Mouse (Mus musculus) midbrain, postnatal 0 days (tissue): ENCODE measurements at regions not wholly inside any gene's neighbourhood (a gene's known extent, or its start where the extent isn't known, plus 50 kb on each side); places are given as distances from the start of the nearest gene placed in this dataset.
A peak's percentile ranks its signal among the peaks of the same experiment; 100 is the strongest.

Experiments
- ATAC-seq: fragments of 200-750 bp; cut with Nextera tagmentation; 2 replicates; pipeline ENCODE4 v1.8.0; 2017; ENCODE audit warnings: moderate number of reproducible peaks, mild to moderate bottlenecking, moderate TSS enrichment, moderate library complexity; ENCODE audit not compliant: low FRiP score
- DNase-seq: peaks from one replicate; pipeline ENCODE4 v3.0.0-alpha.2; 2015; ENCODE audit warnings: low spot score
- H3K27ac ChIP-seq: fragments of 300-500 bp; sonication (generic); 2 replicates; pipeline ENCODE4 v1.5.1; 2014; ENCODE audit warnings: low read depth, mild to moderate bottlenecking, low read length, mixed read lengths
- H3K27me3 ChIP-seq: fragments of 300-500 bp; sonication (generic); 2 replicates; pipeline ENCODE4 v1.6.1; 2014; ENCODE audit warnings: low read length, control low read depth, mixed read lengths; ENCODE audit not compliant: insufficient read depth
- H3K36me3 ChIP-seq: fragments of 300-500 bp; sonication (generic); 2 replicates; pipeline ENCODE4 v1.6.1; 2014; ENCODE audit warnings: low read length, control low read depth, mixed read lengths; ENCODE audit not compliant: insufficient read depth
- H3K4me1 ChIP-seq: fragments of 300-500 bp; sonication (generic); 2 replicates; pipeline ENCODE4 v1.6.1; 2014; ENCODE audit warnings: mild to moderate bottlenecking, control low read depth, antibody characterized with exemption, low read length, mixed read lengths; ENCODE audit not compliant: insufficient read depth
- H3K4me2 ChIP-seq: fragments of 300-500 bp; sonication (generic); 2 replicates; pipeline ENCODE4 v1.6.1; 2014; ENCODE audit warnings: low read depth, mild to moderate bottlenecking, low read length, mixed read lengths; ENCODE audit not compliant: poor library complexity, severe bottlenecking
- H3K4me3 ChIP-seq: fragments of 300-500 bp; sonication (generic); 2 replicates; pipeline ENCODE4 v1.5.1; 2014; ENCODE audit warnings: low read depth, mild to moderate bottlenecking, low read length, moderate library complexity
- H3K9ac ChIP-seq: fragments of 300-500 bp; sonication (generic); replicated peaks from 2 replicates; pipeline ENCODE4 v1.6.1; 2014; ENCODE audit warnings: mild to moderate bottlenecking, low read length, moderate library complexity, mixed read lengths; ENCODE audit not compliant: poor library complexity, severe bottlenecking
- H3K9me3 ChIP-seq: fragments of 300-500 bp; sonication (generic); 2 replicates; pipeline ENCODE4 v1.6.1; 2016; ENCODE audit warnings: low read length, control low read depth
- CTCF ChIP-seq: IDR thresholded peaks from 2 replicates; pipeline ENCODE4 v1.5.1; 2016; ENCODE audit warnings: antibody characterized with exemption, mild to moderate bottlenecking
- WGBS: fragments of 180-500 bp; shearing (Covaris S2); extraction: QIAGEN DNeasy Blood & Tissue Kit; methylation state at CpG from one replicate; pipeline ENCODE4 v1.1.7; 2014; 5-methylcytosine and 5-hydroxymethylcytosine counted together

GRCm38 (mm10) chr15:96129699-96130098, 157.6 kb upstream of the Arid2 start:
- H3K27ac ChIP-seq = no peak overlapping the region
- ATAC-seq (no peak), DNase-seq (no peak)
- H3K9me3 ChIP-seq = no peaks in the 10 kb centered on the region
- no peak overlapping the region for H3K4me3 ChIP-seq
- no peak overlapping the region for H3K9ac ChIP-seq
- WGBS = 88% methylated on average over 4 of the region's 4 CpGs
- H3K36me3 ChIP-seq = no peaks in the 10 kb centered on the region
- no peak overlapping the region for H3K4me2 ChIP-seq
- H3K4me1 ChIP-seq = no peaks in the 10 kb centered on the region
- H3K27me3 ChIP-seq = no peaks in the 10 kb centered on the region
- TF ChIP-seq CTCF = no peak

- Histone ChIP-seq H3K4me1 (0 out of 2 replicates have a peak, but pooled peaks cover 3% of the 10 kb centered on the region), H3K27me3 (no peaks in the 10 kb centered on the region), H3K27ac (no peak overlapping the region), H3K4me2 (no peak overlapping the region), H3K36me3 (no peaks in the 10 kb centered on the region), H3K9me3 (no peaks in the 10 kb centered on the region), H3K9ac (no peak overlapping the region), H3K4me3 (no peak overlapping the region)
- ATAC-seq = no peak
- 79% methylated on average over 8 of the region's 8 CpGs for WGBS
- TF ChIP-seq CTCF = no peak
- DNase-seq = no peak
Observed at GRCm38 (mm10) chr15:96130531-96130930, 156.8 kb upstream of the Arid2 start.

- DNase-seq (no peak), ATAC-seq (no peak)
- Histone ChIP-seq H3K27ac (no peak overlapping the region), H3K27me3 (no peaks in the 10 kb centered on the region), H3K9me3 (no peaks in the 10 kb centered on the region), H3K4me1 (0 out of 2 replicates have a peak, but pooled peaks cover 3% of the 10 kb centered on the region), H3K9ac (no peak overlapping the region), H3K4me3 (no peak overlapping the region), H3K36me3 (no peaks in the 10 kb centered on the region), H3K4me2 (no peak overlapping the region)
- TF ChIP-seq CTCF = no peak
Observed at GRCm38 (mm10) chr15:96131582-96132091, 155.7 kb upstream of the Arid2 start.

GRCm38 (mm10) chr15:96132636-96133035, 154.7 kb upstream of the Arid2 start:
- no peaks in the 10 kb centered on the region for H3K9me3 ChIP-seq
- no peak overlapping the region for H3K4me2 ChIP-seq
- no peak for TF ChIP-seq CTCF
- no peak overlapping the region for H3K4me3 ChIP-seq
- 48% methylated on average over 3 of the region's 3 CpGs for WGBS
- peak; percentile 66 for DNase-seq
- ATAC-seq = peak; percentile 38; the same call in 1 of the 2 replicates
- H3K36me3 ChIP-seq = no peaks in the 10 kb centered on the region
- no peaks in the 10 kb centered on the region for H3K27me3 ChIP-seq
- 0 out of 2 replicates have a peak, but pooled peaks cover 3% of the 10 kb centered on the region for H3K4me1 ChIP-seq
- H3K9ac ChIP-seq = no peak overlapping the region
- no peak overlapping the region for H3K27ac ChIP-seq

GRCm38 (mm10) chr15:96135250-96135731, 152.0 kb upstream of the Arid2 start:
- TF ChIP-seq CTCF = no peak
- H3K36me3 ChIP-seq = no peaks in the 10 kb centered on the region
- H3K4me1 ChIP-seq = 0 out of 2 replicates have a peak, but pooled peaks cover 3% of the 10 kb centered on the region
- DNase-seq (peak; percentile 36), ATAC-seq (no peak)
- no peaks in the 10 kb centered on the region for H3K27me3 ChIP-seq
- WGBS = 20% methylated on average over 13 of the region's 13 CpGs
- no peaks in the 10 kb centered on the region for H3K9me3 ChIP-seq
- no peak overlapping the region for H3K4me2 ChIP-seq
- no peak overlapping the region for H3K27ac ChIP-seq
- H3K9ac ChIP-seq = no peak overlapping the region
- no peak overlapping the region for H3K4me3 ChIP-seq

- H3K36me3 ChIP-seq = no peaks in the 10 kb centered on the region
- TF ChIP-seq CTCF = no peak
- no peak for ATAC-seq
- no peaks in the 10 kb centered on the region for H3K9me3 ChIP-seq
- H3K4me2 ChIP-seq = no peak overlapping the region
- H3K4me1 ChIP-seq = 0 out of 2 replicates have a peak, but pooled peaks cover 3% of the 10 kb centered on the region
- WGBS = 57% methylated on average over 5 of the region's 6 CpGs
- H3K9ac ChIP-seq = no peak overlapping the region
- no peak for DNase-seq
- H3K4me3 ChIP-seq = no peak overlapping the region
- no peaks in the 10 kb centered on the region for H3K27me3 ChIP-seq
- H3K27ac ChIP-seq = no peak overlapping the region
Observed at GRCm38 (mm10) chr15:96135816-96136215, 151.5 kb upstream of the Arid2 start.
